Mouse (Mus musculus) MEL (cell line): ENCODE measurements around the gene Disp1. TPM values are rescaled to one million over a fixed set of nuclear protein-coding genes. Genes with fewer than 3 reads are reported as not detected.

Experiments
- DNase-seq: peaks from one replicate; pipeline ENCODE4 v3.0.0; 2011; ENCODE audit warnings: low read depth, low spot score
- H3K27ac ChIP-seq: 2 replicates; pipeline ENCODE4 v1.5.1; 2012; ENCODE audit warnings: low read depth, mild to moderate bottlenecking, control low read depth, low read length, moderate library complexity; ENCODE audit not compliant: control insufficient read depth
- H3K27me3 ChIP-seq, 2 experiments: fragments of 150-350 bp in 1 of 2; sonication (generic) in 1 of 2; 2 replicates each; pipeline ENCODE4 v1.6.1; 2012; ENCODE audit warnings: low read length in 2 of 2, mild to moderate bottlenecking in 2 of 2, improper control_type of control experiment in 1 of 2, moderate library complexity in 1 of 2; ENCODE audit not compliant: insufficient read depth in 2 of 2, control insufficient read depth in 1 of 2
- H3K36me3 ChIP-seq, 2 experiments: 2 replicates each; pipeline ENCODE4 v1.6.1; 2012 to 2014; ENCODE audit warnings: low read length in 2 of 2, improper control_type of control experiment in 1 of 2, inconsistent platforms in 1 of 2, mild to moderate bottlenecking in 1 of 2; ENCODE audit not compliant: insufficient read depth in 2 of 2, control insufficient read depth in 1 of 2
- H3K4me1 ChIP-seq, 2 experiments: fragments of 150-350 bp in 1 of 2; sonication (generic) in 1 of 2; 2 replicates each; pipeline ENCODE4 v1.6.1; 2012; ENCODE audit warnings: low read length in 2 of 2, improper control_type of control experiment in 1 of 2, mild to moderate bottlenecking in 1 of 2; ENCODE audit not compliant: insufficient read depth in 2 of 2, control insufficient read depth in 1 of 2
- H3K4me3 ChIP-seq, 2 experiments: fragments of 150-350 bp in 1 of 2; sonication (generic) in 1 of 2; 2 replicates each; pipeline ENCODE4 v1.5.1; 2012; ENCODE audit warnings: low read depth in 2 of 2, low read length in 2 of 2, mild to moderate bottlenecking in 2 of 2, moderate library complexity in 2 of 2, control low read depth in 1 of 2, improper control_type of control experiment in 1 of 2; ENCODE audit not compliant: control insufficient read depth in 1 of 2, insufficient read depth in 1 of 2
- H3K79me2 ChIP-seq: 2 replicates; pipeline ENCODE4 v1.6.1; 2012; ENCODE audit warnings: mild to moderate bottlenecking, low read length, moderate library complexity; ENCODE audit not compliant: control insufficient read depth, poor library complexity, insufficient read depth
- H3K9ac ChIP-seq: 2 replicates; pipeline ENCODE4 v1.6.1; 2012; ENCODE audit warnings: low read depth, mild to moderate bottlenecking, control low read depth, low read length, moderate library complexity; ENCODE audit not compliant: control insufficient read depth, poor library complexity, severe bottlenecking
- H3K9me3 ChIP-seq: fragments of 150-350 bp; sonication (generic); replicated peaks from 2 replicates; pipeline ENCODE4 v1.6.1; 2012; ENCODE audit warnings: mild to moderate bottlenecking, low read length, improper control_type of control experiment, moderate library complexity; ENCODE audit not compliant: insufficient read depth
- E2F4 ChIP-seq: IDR thresholded peaks from 2 replicates; pipeline ENCODE4 v1.6.1; 2011; ENCODE audit warnings: low read depth, low read length, improper control_type of control experiment, borderline replicate concordance
- GABPA ChIP-seq: IDR thresholded peaks from 2 replicates; pipeline ENCODE4 v1.6.1; 2012; ENCODE audit warnings: low read depth, mild to moderate bottlenecking, inconsistent platforms, low read length, improper control_type of control experiment, moderate library complexity
- NRF1 ChIP-seq: IDR thresholded peaks from 2 replicates; pipeline ENCODE4 v1.6.1; 2014; ENCODE audit warnings: low read depth, mild to moderate bottlenecking, inconsistent platforms, low read length, improper control_type of control experiment, moderate library complexity; ENCODE audit not compliant: poor library complexity, insufficient read depth, severe bottlenecking
- TAL1 ChIP-seq: IDR thresholded peaks from 2 replicates; pipeline ENCODE4 v1.6.1; 2012; ENCODE audit warnings: mild to moderate bottlenecking, inconsistent platforms, low read length, moderate library complexity, mixed read lengths
- TBP ChIP-seq: IDR thresholded peaks from 2 replicates; pipeline ENCODE4 v1.8.0; 2011; ENCODE audit warnings: low read depth, low read length, improper control_type of control experiment
- UBTF ChIP-seq: IDR thresholded peaks from 2 replicates; pipeline ENCODE4 v1.6.1; 2012; ENCODE audit warnings: low read depth, mild to moderate bottlenecking, inconsistent platforms, low read length, improper control_type of control experiment, moderate library complexity, borderline replicate concordance; ENCODE audit not compliant: insufficient read depth
- ZNF384 ChIP-seq: IDR thresholded peaks from 2 replicates; pipeline ENCODE4 v1.6.1; 2012; ENCODE audit warnings: low read depth, mild to moderate bottlenecking, inconsistent platforms, low read length, improper control_type of control experiment
- polyA plus RNA-seq, 2 experiments: library from polyadenylated mRNA; stranded (reverse) in 1 of 2; unstranded in 1 of 2; fragments of >175 nt in 1 of 2; fragments of >200 nt in 1 of 2; gene quantifications; 2 replicates each; pipeline versions ENCODE4 v1.2.1 to v1.2.4; 2012; ENCODE audit warnings: low replicate concordance in 2 of 2, low read depth in 1 of 2; ENCODE audit not compliant: insufficient read length in 2 of 2, insufficient read depth in 1 of 2, missing spikeins in 1 of 2
- total RNA-seq: library from RNA; depleted of rRNA; stranded (reverse); fragments of 300-350 nt; gene quantifications from 2 replicates; pipeline ENCODE4 v1.2.3, GENCODE M21; 2012; rRNA removed

Disp1 gene
- total and polyA plus RNA-seq, 3 experiments: 6.3 to 9.9 TPM; not detected in 1

GRCm38 (mm10) chr1:183039404-183039803 lies 181.9 kb downstream of the Disp1 start:
- no peaks in the 10 kb centered on the region for H3K9me3 ChIP-seq
- no peak for DNase-seq
- no peaks in the 10 kb centered on the region for H3K79me2 ChIP-seq
- no peak overlapping the region for H3K27ac ChIP-seq
- peaks cover 0 to 2% of the 10 kb centered on the region in 2 experiments; a peak in 2 of 4 replicates for H3K27me3 ChIP-seq
- no peak overlapping the region for H3K9ac ChIP-seq
- TF ChIP-seq TBP: no peak
- no peak for TF ChIP-seq NRF1
- TF ChIP-seq GABPA: no peak
- TF ChIP-seq UBTF: no peak
- no peak for TF ChIP-seq E2F4
- TF ChIP-seq TAL1: no peak
- no peak for TF ChIP-seq ZNF384
- no peaks in the 10 kb centered on the region for H3K36me3 ChIP-seq
- H3K4me1 ChIP-seq: no peaks in the 10 kb centered on the region
- no peak overlapping the region for H3K4me3 ChIP-seq

Other genes with a start within 250 kb of the Disp1 start
- 17.7 and 21.5 TPM in 2 replicates for gene Aida, start 75.1 kb upstream of the Disp1 start, total RNA-seq
- gene Aida, start 75.1 kb upstream of the Disp1 start, polyA plus RNA-seq: 10 to 100 TPM in 1 of 2 experiments, not detected in 1; 36.0 TPM
- 22.9 and 28.4 TPM in 2 replicates for gene Brox, start 75.7 kb upstream of the Disp1 start, total RNA-seq
- gene Brox, start 75.7 kb upstream of the Disp1 start, polyA plus RNA-seq: 100 to 1,000 TPM in 1 of 2 experiments, 10 to 100 TPM in 1; 25.4 to 145 TPM
- gene Mia3, start 148.0 kb upstream of the Disp1 start, total RNA-seq: 46.9 and 47.6 TPM in 2 replicates
- gene Mia3, start 148.0 kb upstream of the Disp1 start, polyA plus RNA-seq: 10 to 100 TPM in 1 of 2 experiments, not detected in 1; 50.1 TPM
- gene Taf1a, start 167.5 kb upstream of the Disp1 start, total RNA-seq: 15.5 and 21.5 TPM in 2 replicates
- 10 to 100 TPM in 1 of 2 experiments, not detected in 1; 23.8 TPM for gene Taf1a, start 167.5 kb upstream of the Disp1 start, polyA plus RNA-seq
- 0.08 TPM in 1 of 2 replicates, not detected in the other for gene Hhipl2, start 196.7 kb upstream of the Disp1 start, total RNA-seq
- gene Hhipl2, start 196.7 kb upstream of the Disp1 start, polyA plus RNA-seq: under 1 TPM in 1 of 2 experiments, not detected in 1; 0.63 TPM